Mouse (Mus musculus) spleen, adult 2 months (tissue): ENCODE data around the gene Eefsec.

Source experiments
- CTCF ChIP-seq: fragments of 200-500 bp; IDR thresholded peaks from 2 replicates; pipeline ENCODE4 v1.5.1; 2011; ENCODE audit warnings: mild to moderate bottlenecking, inconsistent platforms; ENCODE audit not compliant: insufficient read depth, insufficient read length, insufficient replicate concordance; ENCODE audit errors: extremely low read depth
- POLR2A ChIP-seq: fragments of 200-500 bp; IDR thresholded peaks from 2 replicates; pipeline ENCODE4 v1.6.1; 2011; ENCODE audit warnings: low read depth, low read length, inconsistent platforms

DNA sequence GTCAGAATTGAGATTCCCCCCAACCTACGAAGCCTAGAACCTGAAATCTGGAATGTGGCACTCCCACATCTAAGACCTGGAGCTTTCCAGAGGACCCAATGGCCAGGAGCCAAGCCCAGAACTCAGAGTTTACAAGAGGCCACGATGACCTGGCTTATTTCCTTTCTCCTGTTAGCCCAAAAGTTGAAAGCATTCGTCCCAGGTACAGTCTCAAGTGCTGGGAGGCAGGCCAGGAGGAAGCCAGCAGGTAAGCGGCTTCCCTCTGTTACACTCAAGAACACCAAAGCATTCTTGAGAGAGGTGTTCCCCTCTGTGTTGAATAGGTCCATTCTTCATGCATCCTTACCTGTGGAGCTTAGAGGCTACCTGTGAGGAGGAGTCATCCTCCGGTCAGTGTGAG, 236.9 kb downstream of the Eefsec start:
- TF ChIP-seq CTCF: no peak
- no peak for TF ChIP-seq POLR2A
